Mouse (Mus musculus): ENCODE measurements at regions not wholly inside any gene's neighbourhood (a gene's known extent, or its start where the extent isn't known, plus 50 kb on each side); places are given as distances from the start of the nearest gene placed in this dataset.
A peak's percentile ranks its signal among the peaks of the same experiment; 100 is the strongest.

GRCm38 (mm10) chr14:116586742-116587141 is 338.4 kb upstream of the Gpc6 start:
- DNase-seq = no peak

- DNase-seq = no peak
These were observed 335.6 kb upstream of the Gpc6 start for GRCm38 (mm10) chr14:116589529-116589928.

- DNase-seq = no peak
These were observed 335.0 kb upstream of the Gpc6 start for GRCm38 (mm10) chr14:116590111-116590510.

GRCm38 (mm10) chr14:116608130-116608529 is 317.0 kb upstream of the Gpc6 start:
- no peak for DNase-seq

- DNase-seq = no peak
These were observed 313.9 kb upstream of the Gpc6 start for GRCm38 (mm10) chr14:116611210-116611609.

- DNase-seq = peak; percentile 9
These were observed 292.9 kb upstream of the Gpc6 start for GRCm38 (mm10) chr14:116632181-116632580.

GRCm38 (mm10) chr14:116642091-116642490 is 283.0 kb upstream of the Gpc6 start:
- DNase-seq = no peak

- DNase-seq = no peak
These were observed 273.2 kb upstream of the Gpc6 start for GRCm38 (mm10) chr14:116651897-116652296.

GRCm38 (mm10) chr14:116683909-116684308 is 241.2 kb upstream of the Gpc6 start:
- DNase-seq = no peak

- DNase-seq = no peak
These were observed 227.4 kb upstream of the Gpc6 start for GRCm38 (mm10) chr14:116697675-116698074.

GRCm38 (mm10) chr14:116698437-116698836 is 226.7 kb upstream of the Gpc6 start:
- DNase-seq = no peak

GRCm38 (mm10) chr14:116734596-116734995 is 190.5 kb upstream of the Gpc6 start:
- DNase-seq = peak; percentile 7

GRCm38 (mm10) chr14:116754438-116755157 is 170.5 kb upstream of the Gpc6 start:
- no peak for DNase-seq

GRCm38 (mm10) chr14:116761429-116761828 is 163.7 kb upstream of the Gpc6 start:
- DNase-seq = no peak

- peak; percentile 8 for DNase-seq
These were observed 154.0 kb upstream of the Gpc6 start for GRCm38 (mm10) chr14:116771120-116771519.

GRCm38 (mm10) chr14:116771671-116772070 is 153.4 kb upstream of the Gpc6 start:
- DNase-seq = no peak

GRCm38 (mm10) chr14:116779661-116780060 is 145.5 kb upstream of the Gpc6 start:
- DNase-seq = no peak

- no peak for DNase-seq
These were observed 141.3 kb upstream of the Gpc6 start for GRCm38 (mm10) chr14:116783840-116784239.

GRCm38 (mm10) chr14:116806504-116806903 is 118.6 kb upstream of the Gpc6 start:
- DNase-seq = no peak

GRCm38 (mm10) chr14:116808581-116808980 is 116.5 kb upstream of the Gpc6 start:
- DNase-seq = no peak

- DNase-seq = no peak
These were observed 114.3 kb upstream of the Gpc6 start for GRCm38 (mm10) chr14:116810661-116811345.

GRCm38 (mm10) chr14:116837235-116837634 is 87.9 kb upstream of the Gpc6 start:
- no peak for DNase-seq

GRCm38 (mm10) chr14:116869437-116869836 is 55.7 kb upstream of the Gpc6 start:
- DNase-seq = no peak

GRCm38 (mm10) chr14:116869996-116870395 is 55.1 kb upstream of the Gpc6 start:
- DNase-seq = no peak

Measured in adrenal gland, postnatal 14 days (tissue).